ENCODE assay signal across 16 mouse cellular contexts in the genomic region with DNA sequence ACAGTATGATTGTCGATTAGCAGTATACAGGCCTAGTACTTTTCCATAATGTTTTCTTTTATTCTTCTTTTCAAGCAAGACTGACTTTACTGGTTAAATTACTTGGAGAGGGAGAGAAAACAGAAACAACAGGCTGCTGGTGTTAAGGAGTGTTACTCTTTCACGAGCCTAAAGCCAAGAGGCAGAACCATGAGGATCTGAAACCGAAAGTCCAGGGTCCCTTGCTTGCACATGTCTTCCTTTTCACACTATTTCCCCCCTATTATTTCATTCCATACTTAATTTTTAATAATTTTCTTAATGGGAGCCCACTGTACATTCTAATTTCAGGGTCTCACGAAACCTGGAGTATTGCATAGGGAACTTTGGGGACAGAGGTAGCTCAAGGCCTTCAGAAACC.
"Had no signal": no experiment of that assay in that cellular context is flagged by ENCODE, and none has a peak within 500 bp of the region (broad histone marks: within the 10 kb centered on the region; RNA-seq: fewer than 3 reads in every experiment).

No protein-coding gene starts in this region.

- H3K36me3 ChIP-seq: kidney, embryonic 15.5 days; limb, embryonic 12.5 days; limb, embryonic 15.5 days; stomach, embryonic 15.5 days had no signal

- H3K27me3 ChIP-seq: kidney, embryonic 15.5 days; limb, embryonic 15.5 days; stomach, embryonic 15.5 days had no signal

- H3K27ac ChIP-seq: kidney, embryonic 15.5 days; limb, embryonic 12.5 days; limb, embryonic 15.5 days; liver, embryonic 14.5 days; macrophage; stomach, embryonic 15.5 days had no signal

- DNase-seq: kidney, adult 11 months; kidney, adult 8-10 months; kidney, postnatal 10 days; kidney, postnatal 36 days; layer of hippocampus, postnatal 36 days; left cerebral cortex, postnatal 4 days; liver, postnatal 0 days; lung, embryonic 14.5 days; midbrain, embryonic 14.5 days; thymus, postnatal 25 days had no signal

- H3K4me3 ChIP-seq: kidney, embryonic 15.5 days; limb, embryonic 12.5 days; limb, embryonic 15.5 days; stomach, embryonic 15.5 days had no signal

- ATAC-seq: liver, postnatal 0 days had no signal

- H3K4me1 ChIP-seq: limb, embryonic 15.5 days; stomach, embryonic 15.5 days had no signal
